Mouse (Mus musculus): ENCODE measurements at regions not wholly inside any gene's neighbourhood (a gene's known extent, or its start where the extent isn't known, plus 50 kb on each side); places are given as distances from the start of the nearest gene placed in this dataset.

DNA sequence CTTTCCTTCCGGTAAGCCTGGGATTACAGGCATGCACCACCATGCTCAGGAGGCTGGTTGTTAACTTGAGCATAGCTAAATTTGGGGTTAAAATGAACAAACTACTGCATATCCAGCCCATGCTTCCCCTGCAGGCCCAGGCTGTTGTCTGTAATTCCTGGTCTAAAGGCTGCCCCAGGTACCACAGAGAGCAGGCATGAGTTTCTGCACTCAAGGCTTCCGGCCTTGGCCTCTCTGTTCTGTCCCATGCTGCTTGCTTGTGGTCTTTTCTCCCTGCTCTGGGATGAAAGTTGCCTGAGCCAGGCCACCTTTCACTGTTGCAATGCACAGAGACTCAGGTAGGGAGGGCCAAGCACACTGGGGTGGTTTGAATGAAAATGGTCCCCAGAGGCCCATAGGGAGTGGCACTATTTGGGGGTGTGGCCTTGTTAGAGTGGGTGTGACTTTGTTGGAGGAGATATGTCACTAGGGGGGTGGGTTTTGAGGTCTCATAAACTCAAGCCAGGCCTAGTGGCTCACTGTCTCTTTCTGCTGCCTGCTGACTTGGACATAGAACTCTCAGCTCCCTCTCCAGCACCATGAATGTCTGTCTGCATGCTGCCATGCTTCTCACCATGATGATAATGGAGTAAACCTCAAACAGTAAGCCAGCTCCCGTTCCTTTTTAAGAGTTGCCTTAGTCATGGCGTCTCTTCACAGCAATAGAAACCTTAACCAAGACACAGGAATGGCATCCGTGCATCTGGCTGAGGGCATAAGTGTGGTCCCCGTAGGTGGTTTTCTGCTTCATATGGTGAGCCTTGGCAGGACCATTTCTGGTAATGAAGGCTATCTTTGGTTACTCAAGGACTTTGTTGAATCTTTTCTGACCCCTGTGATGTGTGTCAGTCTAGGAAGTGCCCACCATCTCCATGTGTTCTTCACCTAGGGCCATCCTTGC lies 86.7 kb upstream of the Zfp366 start:
- no peak for DNase-seq (ENCODE audit: low spot score in 2 of 2)

DNA sequence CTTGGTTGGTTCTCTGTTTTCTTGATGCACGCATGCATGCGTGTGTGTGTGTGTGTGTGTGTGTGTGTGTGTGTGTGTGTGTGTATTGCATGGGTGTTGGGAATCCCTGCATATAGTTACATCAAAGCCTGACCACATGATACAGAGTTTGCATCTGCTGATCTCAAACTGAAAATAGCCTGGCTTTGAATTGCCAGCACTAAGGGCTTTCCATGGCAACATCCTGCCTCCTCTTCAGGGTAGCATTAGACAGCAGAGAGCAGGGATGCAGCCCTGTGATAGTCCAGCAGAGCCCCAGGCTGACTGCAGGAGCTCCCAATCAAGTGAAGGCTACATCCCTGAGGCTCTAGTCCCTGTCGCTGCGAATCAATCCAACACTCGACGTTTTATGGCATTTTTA lies 87.8 kb upstream of the Zfp366 start:
- no peak for DNase-seq (ENCODE audit: low spot score in 2 of 2)

DNA sequence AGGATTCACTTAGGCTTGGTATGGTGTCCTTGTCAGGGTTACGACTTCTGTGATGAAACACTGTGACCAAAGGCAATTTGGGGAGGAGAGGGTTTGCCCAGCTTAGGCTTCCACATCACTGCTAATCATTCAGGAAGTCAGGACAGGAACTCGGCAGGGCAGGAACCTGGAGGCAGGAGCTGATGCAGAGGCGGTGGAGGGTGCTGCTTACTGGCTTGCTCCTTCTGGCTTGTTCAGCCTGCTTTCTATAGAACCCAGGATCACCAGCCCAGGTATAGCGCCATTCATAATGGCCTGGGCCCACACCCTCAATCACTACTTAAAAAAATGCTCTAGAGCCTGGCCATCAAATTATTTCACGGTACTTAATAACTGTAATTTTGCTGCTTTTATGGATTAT lies 89.6 kb upstream of the Zfp366 start:
- DNase-seq (ENCODE audit: low spot score in 2 of 2), result no peak

GRCm38 (mm10) chr13:99094221-99094620 lies 90.4 kb upstream of the Zfp366 start:
- no peak for DNase-seq (ENCODE audit: low spot score in 2 of 2)

- peak; percentile 58 to 67 for DNase-seq (ENCODE audit: low spot score in 2 of 2)
Measured at GRCm38 (mm10) chr13:99093269-99093668, 91.4 kb upstream of the Zfp366 start.

DNA sequence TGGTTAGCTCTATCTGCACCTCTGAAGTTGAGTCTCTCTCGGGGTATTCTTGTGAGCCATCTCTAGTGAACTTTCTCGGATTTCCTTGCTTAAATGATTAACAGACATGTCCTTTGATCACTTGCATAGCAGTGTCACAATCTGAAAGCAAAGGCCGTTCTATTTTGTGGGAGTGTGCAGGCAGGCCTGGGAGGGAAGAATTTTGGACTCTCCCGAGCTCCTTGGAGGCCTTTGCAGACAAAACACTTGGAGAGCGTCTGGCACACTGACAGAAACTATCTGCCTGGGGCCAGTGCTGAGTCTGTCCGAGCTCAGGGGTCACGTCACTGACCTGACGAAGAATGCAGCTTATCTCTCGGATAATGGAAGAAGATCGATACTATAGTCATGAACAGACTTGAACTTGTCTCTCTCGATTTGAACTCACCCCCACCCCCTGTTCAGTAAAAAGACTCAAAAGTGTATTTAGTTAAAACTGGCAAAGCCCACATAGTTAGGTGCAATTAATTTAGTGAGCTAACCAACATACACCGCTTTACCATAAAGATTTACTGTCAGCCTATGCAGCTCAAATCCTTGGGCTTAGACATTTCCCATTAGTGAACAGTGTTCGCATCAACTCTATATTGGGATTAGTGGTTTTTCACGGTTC lies 92.2 kb upstream of the Zfp366 start:
- DNase-seq (ENCODE audit: low spot score in 2 of 2), result no peak

DNA sequence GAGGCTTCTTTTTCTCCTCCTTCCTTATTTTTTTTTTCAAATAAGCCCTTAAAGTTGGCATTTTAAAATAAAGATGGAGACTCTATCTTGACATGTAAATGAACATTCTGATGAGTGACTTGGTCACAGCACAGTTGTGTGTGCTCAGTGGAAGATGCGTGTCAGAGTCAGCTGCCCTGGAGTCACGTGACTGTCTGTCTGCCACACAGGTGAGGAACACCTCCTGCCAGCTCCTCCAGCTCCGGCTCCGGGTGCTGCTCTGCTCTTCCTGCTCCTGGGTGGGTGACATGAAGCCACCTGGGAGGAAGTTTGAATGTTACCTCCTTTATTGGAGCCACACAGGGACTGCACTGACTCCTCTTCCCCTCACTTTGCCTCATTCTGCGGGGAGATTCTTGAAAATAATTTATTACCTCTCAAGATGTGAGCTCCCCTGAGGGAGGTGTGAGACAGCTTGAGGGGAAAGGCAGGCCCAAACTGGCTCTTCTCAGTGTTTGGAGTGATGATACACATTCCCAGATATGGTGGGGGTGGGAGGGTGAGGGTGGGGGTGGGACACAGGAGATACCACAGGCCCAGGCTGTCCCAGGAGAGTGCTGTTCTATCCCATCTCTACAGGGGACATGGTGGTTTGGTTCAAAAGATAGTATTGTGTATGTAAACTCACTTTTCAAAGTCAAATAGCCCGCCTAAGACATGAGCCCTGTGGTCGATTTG lies 92.9 kb upstream of the Zfp366 start:
- DNase-seq (ENCODE audit: low spot score in 2 of 2), result no peak

GRCm38 (mm10) chr13:99090361-99090760 lies 94.3 kb upstream of the Zfp366 start:
- no peak for DNase-seq (ENCODE audit: low spot score in 2 of 2)

DNA sequence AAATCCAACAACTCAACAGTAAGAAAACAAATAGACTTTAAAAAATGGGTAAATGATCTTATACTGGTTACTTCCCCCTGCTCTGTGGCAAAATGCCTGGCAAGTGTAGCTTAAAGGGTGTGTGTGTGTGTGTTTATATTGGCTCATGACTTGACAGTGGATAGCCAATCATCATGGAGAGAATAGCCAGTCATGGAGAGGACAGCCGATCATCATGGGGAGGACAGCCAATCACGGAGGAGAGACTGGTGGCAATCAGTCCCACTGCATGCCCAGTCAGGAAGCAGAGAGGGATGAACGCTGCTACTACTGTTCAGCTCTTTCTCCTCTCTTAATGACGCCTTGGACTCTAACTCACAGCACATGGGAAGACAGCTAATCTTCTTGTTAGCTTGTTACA lies 96.3 kb upstream of the Zfp366 start:
- no peak for DNase-seq (ENCODE audit: low spot score in 2 of 2)

GRCm38 (mm10) chr13:99079331-99079761 lies 95.0 kb upstream of the 1700024P04Rik start:
- DNase-seq (ENCODE audit: low spot score in 2 of 2), result no peak

DNA sequence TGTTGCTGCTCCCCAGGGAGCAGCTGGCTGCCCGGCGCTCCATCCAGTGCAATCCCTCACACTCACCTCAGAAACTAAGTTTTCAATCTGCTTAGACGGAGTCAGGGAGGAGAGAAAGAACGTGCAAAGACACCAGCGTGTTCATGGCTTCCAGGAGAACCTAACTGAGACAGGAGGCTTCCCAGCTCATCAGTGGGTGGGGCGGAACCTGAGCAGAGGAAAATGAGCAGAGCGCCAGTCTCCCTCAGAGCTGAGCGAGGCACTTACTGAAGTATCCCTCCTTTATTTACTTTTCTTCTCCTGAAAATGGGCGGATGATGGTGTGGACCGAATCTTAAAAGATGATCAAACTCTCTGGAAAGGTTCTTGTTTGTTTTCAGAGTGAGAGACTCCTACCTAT lies 94.3 kb upstream of the 1700024P04Rik start:
- DNase-seq (ENCODE audit: low spot score in 2 of 2), result no peak

DNA sequence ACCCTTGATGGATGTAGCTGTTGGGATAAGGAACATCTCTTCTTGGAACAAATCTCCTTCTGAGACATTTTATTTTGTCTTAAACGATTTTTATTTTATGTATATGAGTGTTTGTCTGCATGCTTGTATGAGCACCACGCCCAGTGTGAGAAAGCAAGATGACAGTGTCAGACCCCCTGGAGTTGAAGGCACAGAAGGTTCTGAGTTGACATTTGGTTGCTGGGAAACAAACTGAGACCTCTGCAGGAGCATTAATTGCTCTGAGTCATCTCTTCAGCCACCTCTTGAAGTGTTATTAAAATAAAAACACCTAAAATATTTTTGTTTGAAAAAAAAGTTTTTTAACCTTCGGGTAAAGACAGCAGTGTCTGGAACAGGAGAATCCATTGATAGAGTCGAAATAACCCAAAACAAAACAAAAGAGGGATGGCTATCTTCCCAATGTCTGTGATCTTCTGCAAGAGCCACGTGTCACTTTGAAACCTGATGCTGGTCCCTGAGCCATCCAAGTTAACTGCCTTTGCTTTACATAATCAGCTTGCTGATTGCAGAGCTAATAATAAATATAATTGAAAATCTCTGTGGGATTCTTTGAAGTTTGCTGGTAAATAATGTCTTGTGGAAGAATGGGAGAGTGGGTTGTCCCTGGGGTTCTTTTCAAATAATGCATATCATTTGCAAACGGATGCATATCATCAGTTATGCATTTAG lies 92.8 kb upstream of the 1700024P04Rik start:
- no peak for DNase-seq (ENCODE audit: low spot score in 2 of 2)

- DNase-seq (ENCODE audit: low spot score in 2 of 2), result no peak
Measured at GRCm38 (mm10) chr13:99075467-99075866, 91.1 kb upstream of the 1700024P04Rik start.

DNA sequence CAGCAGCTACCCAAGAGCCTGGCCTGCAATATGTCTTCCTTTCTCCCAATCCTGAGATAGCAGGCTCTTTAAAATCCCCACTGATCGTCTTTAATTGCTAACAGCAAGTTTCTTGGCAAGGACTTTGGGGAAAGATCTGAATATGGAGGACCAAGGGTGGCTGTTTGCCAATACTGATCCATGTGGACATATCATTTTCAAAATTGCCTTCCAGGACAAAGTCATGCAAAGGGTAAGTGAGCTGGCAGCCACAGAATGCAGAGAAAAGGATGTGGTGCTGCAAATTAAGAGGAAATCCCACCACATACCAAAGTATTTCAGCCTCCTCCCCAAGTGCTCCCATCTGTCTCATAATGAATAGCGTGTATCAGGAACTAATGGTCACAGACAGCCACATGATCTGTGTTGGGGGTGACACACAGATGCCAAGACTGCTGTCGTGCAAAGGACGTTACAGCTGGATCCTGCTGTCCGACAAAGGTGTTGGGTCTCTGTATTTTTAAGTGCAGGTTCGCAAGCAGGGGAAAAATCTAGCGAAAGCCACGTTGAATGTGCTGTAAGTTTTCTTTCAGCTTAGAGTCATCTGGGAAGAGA lies 87.6 kb upstream of the 1700024P04Rik start:
- no peak for DNase-seq (ENCODE audit: low spot score in 2 of 2)

DNA sequence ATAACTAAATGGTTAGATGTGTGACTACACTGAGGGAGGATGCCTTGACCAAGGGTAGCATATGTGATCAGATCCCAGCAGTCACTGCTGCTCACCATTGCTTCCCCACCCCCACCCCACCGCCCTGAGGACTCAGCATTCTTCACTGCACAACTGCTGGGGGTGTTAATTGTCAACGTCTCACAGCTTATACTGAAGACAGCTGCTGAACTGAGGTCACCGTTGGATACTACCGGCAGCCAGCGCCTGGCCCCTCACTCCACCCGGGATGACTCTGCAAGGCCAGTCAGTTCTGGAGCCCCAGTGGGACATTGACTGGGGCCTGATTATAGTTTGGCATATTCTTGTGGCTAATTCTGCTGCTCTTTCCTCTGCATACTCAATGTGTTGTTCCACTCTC lies 87.0 kb upstream of the 1700024P04Rik start:
- no peak for DNase-seq (ENCODE audit: low spot score in 2 of 2)

GRCm38 (mm10) chr13:99069767-99070166 lies 85.4 kb upstream of the 1700024P04Rik start:
- no peak for DNase-seq (ENCODE audit: low spot score in 2 of 2)

- no peak for DNase-seq (ENCODE audit: low spot score in 2 of 2)
Measured at GRCm38 (mm10) chr13:99067504-99067903, 83.1 kb upstream of the 1700024P04Rik start.

- DNase-seq (ENCODE audit: low spot score in 2 of 2), result no peak
Measured at GRCm38 (mm10) chr13:99063431-99063830, 79.1 kb upstream of the 1700024P04Rik start.

DNA sequence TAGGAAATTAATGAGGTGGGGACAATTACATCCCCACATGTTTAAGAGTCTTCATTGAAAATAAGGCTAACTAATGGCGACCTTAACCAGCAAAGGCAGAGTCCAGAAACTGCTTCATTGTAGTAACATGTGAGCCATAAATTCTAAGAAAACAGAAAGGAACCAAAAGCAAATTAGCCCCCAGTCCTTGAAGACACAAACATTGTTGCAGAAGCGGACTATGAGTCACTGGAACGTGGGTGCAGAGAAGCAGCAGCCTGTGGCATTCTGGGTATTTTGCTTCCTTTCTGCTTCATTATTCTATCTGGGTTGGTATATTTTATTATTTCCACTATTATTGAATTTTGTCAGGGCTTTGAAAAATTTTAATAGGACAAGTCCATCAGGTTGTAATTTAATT lies 78.6 kb upstream of the 1700024P04Rik start:
- no peak for DNase-seq (ENCODE audit: low spot score in 2 of 2)

GRCm38 (mm10) chr13:99058131-99058970 lies 74.0 kb upstream of the 1700024P04Rik start:
- DNase-seq (ENCODE audit: low spot score in 2 of 2), result no peak

Measured in urinary bladder, adult 18-20 months (tissue).